ENCODE assay signal across 20 mouse cellular contexts in genomic region chr16:93825463-93825862, GRCm38 (mm10). TPM values are rescaled to one million over a fixed set of nuclear protein-coding genes. Genes with fewer than 3 reads are reported as not detected.
A peak's percentile ranks its signal among the peaks of the same experiment; 100 is the strongest.
DNase-seq lines count a peak whose midpoint lies in the region; ATAC-seq and TF ChIP-seq lines count a peak whose summit lies in the region.
"Had no signal": no experiment of that assay in that cellular context is flagged by ENCODE, and none has a peak within 500 bp of the region (broad histone marks: within the 10 kb centered on the region; RNA-seq: fewer than 3 reads in every experiment).

No protein-coding gene starts in this region.

- no peak for ATAC-seq in forebrain, embryonic 14.5 days
- ATAC-seq: activated CD4-positive, CD25-positive, alpha-beta regulatory T cell, adult 4 months; CD4-positive, CD25-positive, alpha-beta regulatory T cell, adult 4 months; forebrain, embryonic 13.5 days; forebrain, embryonic 16.5 days had no signal

- no peak for TF ChIP-seq RAD21 in MEL (IDR thresholded peaks at IDR 0.05; ENCODE audit: low read depth, low read length)

- H3K79me2 ChIP-seq in MEL (ENCODE audit: control insufficient read depth, insufficient read depth, low read length, poor library complexity), result no peaks in the 10 kb centered on the region

- H3K4me2 ChIP-seq in forebrain, embryonic 14.5 days (ENCODE audit: low read length), result no peak overlapping the region
- H3K4me2 ChIP-seq: embryonic facial prominence, embryonic 12.5 days; forebrain, embryonic 13.5 days had no signal

- no peak for TF ChIP-seq POLR2A in MEL (IDR thresholded peaks at IDR 0.05; ENCODE audit: control insufficient read depth in 1 of 2, insufficient read depth in 1 of 2, low read depth in 1 of 2, low read length in 2 of 2, poor library complexity in 1 of 2)

- H3K27me3 ChIP-seq in E14TG2a.4 (ENCODE audit: insufficient read depth, low read length), result no peaks in the 10 kb centered on the region
- no peaks in the 10 kb centered on the region for H3K27me3 ChIP-seq in MEL (ENCODE audit: control insufficient read depth in 1 of 2, insufficient read depth in 2 of 2, low read length in 2 of 2)
- no peaks in the 10 kb centered on the region for H3K27me3 ChIP-seq in forebrain, embryonic 14.5 days (replicated peaks; ENCODE audit: control insufficient read depth, insufficient read depth, low read length)
- H3K27me3 ChIP-seq: CH12.LX; embryonic facial prominence, embryonic 12.5 days; forebrain, embryonic 13.5 days had no signal

- no peak for TF ChIP-seq EP300 in MEL (IDR thresholded peaks at IDR 0.05; ENCODE audit: low read depth in 1 of 2, low read length in 2 of 2)

- 92% methylated on average over 4 of the region's 4 CpGs for WGBS in forebrain, embryonic 14.5 days

- H3K4me3 ChIP-seq in E14TG2a.4 (replicated peaks; ENCODE audit: low read length) (peak overlapping the region; percentile 80), MEL (ENCODE audit: control insufficient read depth in 1 of 2, insufficient read depth in 1 of 2, low read depth in 2 of 2, low read length in 2 of 2) (no peak overlapping the region)
- no peak overlapping the region for H3K4me3 ChIP-seq in forebrain, embryonic 14.5 days (ENCODE audit: low read depth, low read length)
- H3K4me3 ChIP-seq: embryonic facial prominence, embryonic 10.5 days; embryonic facial prominence, embryonic 12.5 days; forebrain, embryonic 13.5 days had no signal

- H3K27ac ChIP-seq in MEL (ENCODE audit: control insufficient read depth, low read depth, low read length), result no peak overlapping the region
- H3K27ac ChIP-seq in forebrain, embryonic 14.5 days (ENCODE audit: low read depth, low read length), result no peak overlapping the region
- H3K27ac ChIP-seq: embryonic facial prominence, embryonic 10.5 days; embryonic facial prominence, embryonic 12.5 days; forebrain, embryonic 13.5 days had no signal

- DNase-seq in ES-CJ7 (ENCODE audit: low read depth, low spot score), result peak; percentile 31
- no peak for DNase-seq in MEL (ENCODE audit: low read depth, low spot score)
- DNase-seq in forebrain, embryonic 14.5 days (ENCODE audit: low spot score), result no peak
- DNase-seq in frontal cortex, postnatal 25 days (ENCODE audit: low spot score in 2 of 2), result no peak
- no peak for DNase-seq in urinary bladder, postnatal 36 days (ENCODE audit: low spot score in 2 of 2)
- DNase-seq: adrenal gland, adult 8-10 months; cerebellum, adult 11-12 months; cerebellum, adult 2 months; cerebellum, adult 9-10 months; cerebellum, postnatal 10 days; cerebellum, postnatal 25 days had no signal

- H3K36me3 ChIP-seq in E14TG2a.4 (ENCODE audit: insufficient read depth, low read length) (peaks cover 24% of the 10 kb centered on the region), MEL (ENCODE audit: control insufficient read depth in 1 of 2, insufficient read depth in 2 of 2, low read length in 2 of 2) (peaks cover 0 to 3% of the 10 kb centered on the region in 2 experiments; a peak in 2 of 4 replicates)
- no peaks in the 10 kb centered on the region for H3K36me3 ChIP-seq in forebrain, embryonic 14.5 days (ENCODE audit: control insufficient read depth, insufficient read depth, low read length)
- H3K36me3 ChIP-seq: embryonic facial prominence, embryonic 10.5 days; embryonic facial prominence, embryonic 12.5 days; G1E had no signal

- H3K9me3 ChIP-seq in E14TG2a.4 (ENCODE audit: low read length) (peaks cover 37% of the 10 kb centered on the region), MEL (replicated peaks; ENCODE audit: insufficient read depth, low read length) (no peaks in the 10 kb centered on the region)
- H3K9me3 ChIP-seq in forebrain, embryonic 14.5 days (replicated peaks; ENCODE audit: control insufficient read depth, low read length), result no peaks in the 10 kb centered on the region

- H3K4me1 ChIP-seq in E14TG2a.4 (replicated peaks; ENCODE audit: low read depth, low read length), result peaks cover 58% of the 10 kb centered on the region
- peaks cover 0 to 3% of the 10 kb centered on the region in 2 experiments; a peak in 2 of 4 replicates for H3K4me1 ChIP-seq in MEL (ENCODE audit: control insufficient read depth in 1 of 2, insufficient read depth in 2 of 2, low read length in 2 of 2)
- no peaks in the 10 kb centered on the region for H3K4me1 ChIP-seq in forebrain, embryonic 14.5 days (ENCODE audit: control insufficient read depth, insufficient read depth, low read length)
- H3K4me1 ChIP-seq: embryonic facial prominence, embryonic 10.5 days; embryonic facial prominence, embryonic 12.5 days; forebrain, embryonic 13.5 days had no signal

- TF ChIP-seq CTCF in E14TG2a.4 (conservative IDR thresholded peaks at IDR 0.05; ENCODE audit: low read length), result peak; percentile 6; the same call in 1 of the 2 replicates
- TF ChIP-seq CTCF in MEL (IDR thresholded peaks at IDR 0.05 in 2 of 3, conservative IDR thresholded peaks at IDR 0.05 in 1 of 3; ENCODE audit: control insufficient read depth in 1 of 3, insufficient read depth in 1 of 3, low read depth in 2 of 3, low read length in 3 of 3, poor library complexity in 1 of 3, severe bottlenecking in 1 of 3), result no peak

- no peak overlapping the region for H3K9ac ChIP-seq in MEL (ENCODE audit: control insufficient read depth, low read depth, low read length, poor library complexity, severe bottlenecking)
- H3K9ac ChIP-seq in forebrain, embryonic 14.5 days (ENCODE audit: low read length), result no peak overlapping the region
- H3K9ac ChIP-seq: embryonic facial prominence, embryonic 12.5 days; forebrain, embryonic 13.5 days had no signal

TF ChIP-seq in MEL, 35 proteins besides CTCF, POLR2A, EP300 and RAD21:
- no peak for TF ChIP-seq ZMIZ1 (IDR thresholded peaks at IDR 0.05; ENCODE audit: low read depth, low read length)
- no peak for TF ChIP-seq KAT2A (conservative IDR thresholded peaks at IDR 0.05; ENCODE audit: low read depth, low read length)
- TF ChIP-seq ZNF384 (IDR thresholded peaks at IDR 0.05; ENCODE audit: low read depth, low read length), result peak; percentile 58; the same call in 1 of the 2 replicates

RNA-seq across cellular contexts. Expression of gene Morc3, which starts 6.5 kb away (rescaled TPM):
- total RNA-seq in MEL (2012; rRNA removed), result 35.1 and 39.1 TPM in 2 replicates
- polyA plus RNA-seq in MEL (2012; ENCODE audit: insufficient read depth in 1 of 2, insufficient read length in 2 of 2, low read depth in 1 of 2, low replicate concordance in 2 of 2, missing spikeins in 1 of 2), result 100 to 1,000 TPM in 1 of 2 experiments, 10 to 100 TPM in 1; 23.3 to 276 TPM
- polyA plus RNA-seq in forebrain, embryonic 14.5 days (2014; fragmentation: Nextera tagmentation; extraction: Ambion mirVana), result 32.1 and 36.1 TPM in 2 replicates

RNA-seq across cellular contexts. Expression of gene Chaf1b, which starts 58.2 kb away (rescaled TPM):
- total RNA-seq in MEL (2012; rRNA removed), result 40.9 and 48.2 TPM in 2 replicates
- polyA plus RNA-seq in MEL (2012; ENCODE audit: insufficient read depth in 1 of 2, insufficient read length in 2 of 2, low read depth in 1 of 2, low replicate concordance in 2 of 2, missing spikeins in 1 of 2), result 10 to 100 TPM in 1 of 2 experiments, not detected in 1; 53.9 TPM
- 44.0 and 56.4 TPM in 2 replicates for polyA plus RNA-seq in forebrain, embryonic 14.5 days (2014; fragmentation: Nextera tagmentation; extraction: Ambion mirVana)
